Mouse (Mus musculus) right cerebral cortex, postnatal 10 days (tissue): ENCODE measurements around the gene Noct.
A peak's percentile ranks its signal among the peaks of the same experiment; 100 is the strongest.

ENCODE experiments used
- DNase-seq, 2 experiments: peaks; one replicate each; pipeline ENCODE4 v3.0.0; 2021; ENCODE audit warnings: low spot score in 2 of 2

Gene Noct

DNA sequence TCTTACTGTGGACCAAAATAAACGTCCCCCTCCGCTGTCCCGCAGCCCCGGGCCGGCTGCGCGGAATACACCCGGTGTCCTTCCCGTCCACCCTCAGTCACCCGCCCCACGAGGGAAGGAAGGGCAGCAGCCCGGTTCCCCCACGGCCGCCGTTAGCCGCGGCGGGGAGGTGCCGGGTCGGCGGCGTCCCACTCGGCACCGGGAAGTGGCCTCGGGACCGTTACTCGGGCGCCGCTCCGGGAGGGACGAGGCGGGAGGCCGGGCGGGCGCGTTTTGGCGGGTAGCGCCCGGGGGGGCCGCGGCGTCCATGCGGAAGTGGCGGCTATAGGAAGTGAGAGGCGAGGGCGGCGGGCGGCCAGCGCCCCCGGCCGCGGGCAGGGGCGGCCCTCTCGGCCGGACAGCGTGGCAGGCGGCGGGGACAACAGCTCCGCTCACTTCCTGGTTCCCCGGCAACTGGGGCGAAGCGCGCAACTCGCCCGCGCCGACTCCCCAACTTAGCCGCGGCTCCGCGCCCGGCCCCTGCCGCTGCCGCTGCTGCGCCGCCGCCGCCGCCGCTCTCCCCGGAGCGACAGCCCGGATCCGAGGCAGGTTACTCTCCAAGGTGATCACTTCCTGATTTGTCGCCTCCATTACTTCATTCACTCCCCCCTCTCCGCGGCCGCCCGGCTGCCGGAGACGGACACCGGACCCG lies 52.3 kb downstream of the Noct start:
- peak; percentile 58 to 62 for DNase-seq

GRCm38 (mm10) chr3:51277201-51278150 lies 53.2 kb downstream of the Noct start:
- DNase-seq = peak; percentile 89 to 91

GRCm38 (mm10) chr3:51278433-51278832 lies 54.2 kb downstream of the Noct start:
- no peak for DNase-seq

GRCm38 (mm10) chr3:51281727-51282126 lies 57.5 kb downstream of the Noct start:
- DNase-seq = no peak

- DNase-seq = peak in 1 of 2 experiments; percentile 18
These were observed 60.1 kb downstream of the Noct start for GRCm38 (mm10) chr3:51284375-51284774.

GRCm38 (mm10) chr3:51288880-51289821 lies 64.9 kb downstream of the Noct start:
- peak; percentile 88 to 89 for DNase-seq

DNA sequence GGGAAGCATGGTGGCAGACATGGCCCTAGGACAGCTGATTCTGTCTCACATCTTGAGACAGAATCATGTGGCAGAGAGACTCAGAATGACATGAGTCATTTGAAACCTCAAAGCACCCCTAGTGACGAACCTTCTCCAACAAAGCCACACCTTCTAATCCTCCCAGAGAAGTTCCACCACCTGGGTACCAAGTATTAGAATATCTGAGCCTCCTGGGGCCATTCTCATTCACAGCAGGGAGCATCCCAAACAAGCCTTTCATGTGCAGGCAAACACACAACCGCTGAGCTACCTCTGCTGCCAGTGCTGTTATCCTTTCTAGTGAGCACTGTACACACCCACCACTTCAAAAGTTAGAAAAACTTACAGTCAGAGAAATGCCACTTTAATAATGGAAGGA lies 70.0 kb downstream of the Noct start:
- DNase-seq = no peak

DNA sequence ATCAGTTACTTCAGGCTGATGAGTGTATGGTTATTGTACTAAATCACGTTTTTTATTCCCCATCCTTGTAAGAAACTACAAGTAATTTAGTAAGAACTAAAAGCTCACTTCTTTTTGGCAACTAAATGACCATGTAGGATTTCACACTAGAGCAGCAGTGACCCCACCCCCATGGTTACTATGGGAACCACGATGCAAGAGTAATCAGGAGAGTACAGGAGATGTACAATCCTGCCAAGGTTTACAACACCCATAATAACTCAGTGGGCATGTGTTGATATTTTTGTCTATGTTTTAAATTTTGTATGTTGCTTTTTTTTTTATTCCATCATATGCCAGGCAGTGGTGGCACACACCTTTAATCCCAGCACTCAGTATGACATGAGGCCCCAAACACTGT lies 71.0 kb downstream of the Noct start:
- peak; percentile 54 to 72 for DNase-seq

DNA sequence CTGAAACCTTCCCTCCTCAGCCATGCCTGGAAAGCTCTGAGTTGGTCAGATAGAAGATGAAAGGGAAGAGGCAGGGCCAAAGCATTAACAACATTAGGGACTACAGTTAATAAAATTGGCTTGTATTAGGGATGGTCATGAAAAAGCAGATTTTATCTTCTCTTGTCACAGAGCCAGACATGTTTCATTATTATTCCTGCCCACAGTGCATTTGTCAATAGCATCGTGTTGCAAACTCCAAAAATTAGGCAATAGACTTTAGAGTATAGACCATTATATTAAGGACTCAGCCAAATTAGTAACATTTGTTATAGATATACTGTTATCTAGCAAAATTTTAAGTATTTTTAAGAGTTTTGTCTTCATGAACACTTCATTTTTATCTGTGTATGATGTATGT lies 72.5 kb downstream of the Noct start:
- DNase-seq = no peak
